Mouse (Mus musculus) heart, embryonic 15.5 days (tissue): ENCODE data around the gene Zscan20. TPM values are rescaled to one million over a fixed set of nuclear protein-coding genes. Genes with fewer than 3 reads are reported as not detected.

Experiments used
- ATAC-seq: fragments of 200-750 bp; cut with Nextera tagmentation; replicated peaks from 2 replicates; pipeline ENCODE4 v1.8.0; 2017; ENCODE audit warnings: low read depth, moderate TSS enrichment; ENCODE audit not compliant: insufficient number of reproducible peaks, insufficient read depth, low FRiP score
- H3K27ac ChIP-seq: fragments of 300-500 bp; sonication (generic); 2 replicates; pipeline ENCODE4 v1.5.1; 2015; ENCODE audit warnings: mild to moderate bottlenecking, inconsistent platforms
- H3K27me3 ChIP-seq: fragments of 300-500 bp; sonication (generic); 2 replicates; pipeline ENCODE4 v1.6.1; 2015; ENCODE audit warnings: inconsistent platforms
- H3K36me3 ChIP-seq: fragments of 300-500 bp; sonication (generic); 2 replicates; pipeline ENCODE4 v1.6.1; 2015; ENCODE audit warnings: mild to moderate bottlenecking, inconsistent platforms
- H3K4me1 ChIP-seq: fragments of 300-500 bp; sonication (generic); replicated peaks from 2 replicates; pipeline ENCODE4 v1.6.1; 2015; ENCODE audit warnings: inconsistent platforms
- H3K4me2 ChIP-seq: fragments of 300-500 bp; sonication (generic); 2 replicates; pipeline ENCODE4 v1.6.1; 2015; ENCODE audit warnings: inconsistent platforms, mild to moderate bottlenecking, moderate library complexity
- H3K4me3 ChIP-seq: fragments of 300-500 bp; sonication (generic); 2 replicates; pipeline ENCODE4 v1.5.1; 2015; ENCODE audit warnings: mild to moderate bottlenecking, inconsistent platforms
- H3K9ac ChIP-seq: fragments of 300-500 bp; sonication (generic); 2 replicates; pipeline ENCODE4 v1.6.1; 2015; ENCODE audit warnings: mild to moderate bottlenecking, inconsistent platforms
- H3K9me3 ChIP-seq: fragments of 300-500 bp; sonication (generic); replicated peaks from 2 replicates; pipeline ENCODE4 v1.6.1; 2016; ENCODE audit warnings: inconsistent platforms
- WGBS: fragments of 180-500 bp; shearing (Covaris S2); methylation state at CpG from one replicate; pipeline ENCODE4 v1.1.7; 2015; ENCODE audit warnings: mixed read lengths; 5-methylcytosine and 5-hydroxymethylcytosine counted together
- polyA plus RNA-seq: library from polyadenylated mRNA; unstranded; fragments of >200 nt; fragmentation: Nextera tagmentation; extraction: Ambion mirVana; gene quantifications from 2 replicates; pipeline ENCODE4 v1.2.1, GENCODE M21; 2015

The Zscan20 gene
- 2.4 and 3.7 TPM in 2 replicates for polyA plus RNA-seq

DNA sequence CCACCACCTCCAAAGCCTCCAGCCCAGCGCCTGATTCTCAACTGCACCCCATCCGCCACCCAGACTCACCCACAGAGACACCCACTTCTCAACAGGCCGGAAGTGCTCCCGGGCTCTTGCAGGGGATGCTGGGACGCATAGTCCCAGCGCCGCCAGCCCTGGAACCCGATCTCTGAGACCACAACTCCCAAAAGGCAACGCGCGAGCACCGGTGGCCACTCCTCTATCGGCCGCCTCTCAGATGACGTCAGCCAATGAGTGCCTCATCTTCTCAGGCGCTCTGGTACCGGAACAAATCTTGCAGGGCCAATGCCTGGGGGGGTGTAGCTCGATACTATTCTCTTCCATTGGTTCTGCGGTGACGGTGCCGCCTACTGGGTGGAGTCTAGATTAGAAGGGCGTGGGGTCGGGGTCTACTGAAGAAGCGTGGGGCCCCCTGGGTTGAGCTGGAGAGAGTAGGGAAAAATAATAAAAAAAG, at the start of gene Zscan20:
Gene Zscan20 (minus strand): TSS at position 174 of the 478 bp plus-strand sequence.
- H3K36me3 ChIP-seq, result no peaks in the 10 kb centered on the region
- ATAC-seq, result peak; percentile 98
- peak within 1 kb of the TSS; percentile 59 for H3K9ac ChIP-seq
- H3K27me3 ChIP-seq, result peaks cover 5% of the 10 kb centered on the region
- H3K9me3 ChIP-seq, result no peaks in the 10 kb centered on the region
- WGBS, result under 1% methylated on average over 24 of the region's 24 CpGs
- peak within 1 kb of the TSS; percentile 44 for H3K27ac ChIP-seq
- peak within 1 kb of the TSS; percentile 70 for H3K4me3 ChIP-seq
- H3K4me1 ChIP-seq, result peaks cover 11% of the 10 kb centered on the region
- peak within 1 kb of the TSS; percentile 68 for H3K4me2 ChIP-seq

DNA sequence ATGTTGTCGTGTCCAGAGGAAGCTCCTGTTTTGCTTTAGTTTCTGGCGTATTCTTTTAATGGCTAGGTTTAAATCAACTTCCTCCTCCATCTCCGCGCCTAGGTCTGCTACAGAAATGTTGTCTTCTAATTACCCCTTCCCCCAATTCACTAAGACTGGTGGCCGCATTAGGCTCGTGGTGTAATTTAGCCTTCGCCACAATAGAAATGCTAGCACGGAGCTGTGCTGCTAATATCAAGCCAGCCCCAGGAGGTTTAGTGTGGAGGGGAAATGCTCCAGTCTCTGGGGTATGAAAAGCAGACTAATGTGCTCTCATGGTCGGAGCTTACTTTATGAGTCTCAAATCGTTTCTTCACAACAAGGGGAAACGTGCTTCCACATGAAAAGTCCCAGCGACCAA, 45.5 kb upstream of the Zscan20 start:
- H3K4me3 ChIP-seq, result peak overlapping the region; percentile 75
- peaks cover 21% of the 10 kb centered on the region for H3K27me3 ChIP-seq
- peak overlapping the region; percentile 100 for H3K4me2 ChIP-seq
- H3K4me1 ChIP-seq, result peaks cover 15% of the 10 kb centered on the region; the same call in 1 of the 2 replicates
- peak overlapping the region; percentile 68 for H3K9ac ChIP-seq
- H3K36me3 ChIP-seq, result no peaks in the 10 kb centered on the region
- no peak overlapping the region for H3K27ac ChIP-seq
- ATAC-seq, result no peak
- no peaks in the 10 kb centered on the region for H3K9me3 ChIP-seq
- 12% methylated on average over 12 of the region's 12 CpGs for WGBS

DNA sequence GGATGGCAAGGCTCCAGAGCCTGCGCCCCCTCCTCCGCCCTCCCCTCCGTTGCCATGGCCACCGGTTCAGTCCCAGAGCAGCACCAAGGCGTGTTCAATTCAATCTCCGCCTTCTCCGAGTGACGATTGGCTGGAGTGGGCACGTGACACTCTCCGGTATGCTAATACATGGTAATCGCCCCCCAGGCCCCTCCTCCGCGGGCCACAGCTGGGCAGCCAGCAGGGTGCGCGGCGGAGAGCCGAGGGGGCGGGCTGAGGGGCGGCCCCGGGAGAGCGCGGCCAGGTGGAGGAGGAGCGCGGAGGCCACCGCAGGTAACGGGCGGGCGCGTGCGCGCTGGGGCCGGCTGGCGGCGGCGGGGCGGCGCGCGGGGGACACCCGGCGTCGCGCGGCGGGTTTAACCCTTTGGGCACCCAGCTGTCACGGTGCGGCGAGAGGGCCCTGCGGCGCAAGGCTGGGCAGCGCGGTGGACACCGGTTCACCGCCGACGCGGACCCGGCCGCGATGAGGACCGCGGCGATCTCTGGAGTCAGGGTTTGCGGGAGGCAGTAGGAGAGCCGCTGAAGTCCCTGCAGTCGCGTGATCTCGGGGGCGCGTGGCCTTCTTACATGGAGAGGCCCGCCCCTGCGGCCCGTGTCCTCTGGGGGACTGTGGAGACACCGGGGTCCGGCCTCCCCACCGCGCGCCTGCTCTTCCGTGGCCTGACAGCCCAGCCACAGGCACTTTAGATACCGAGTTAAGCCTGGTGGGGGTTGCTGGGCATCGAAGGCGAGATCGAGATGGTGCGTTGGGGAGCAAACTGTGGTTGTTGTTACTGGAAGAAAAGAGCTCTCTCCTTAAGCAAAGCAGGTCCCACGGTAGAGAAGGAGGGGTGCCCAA, 44.8 kb upstream of the Zscan20 start, which contains the start of gene Phc2:
Gene Phc2 (plus strand): TSS at position 198 of the 877 bp plus-strand sequence.
- Histone ChIP-seq H3K4me1 (peaks cover 15% of the 10 kb centered on the region; the same call in 1 of the 2 replicates), H3K4me3 (peak within 1 kb of the TSS; percentile 75), H3K4me2 (peak within 1 kb of the TSS; percentile 100), H3K9me3 (no peaks in the 10 kb centered on the region), H3K36me3 (no peaks in the 10 kb centered on the region), H3K27me3 (peaks cover 21% of the 10 kb centered on the region), H3K9ac (peak within 1 kb of the TSS; percentile 68), H3K27ac (0 out of 2 replicates have a peak within 1 kb of the TSS, but pooled peaks have one; percentile 6)
- under 1% methylated on average over 67 of the region's 85 CpGs for WGBS
- peak; percentile 91 for ATAC-seq

DNA sequence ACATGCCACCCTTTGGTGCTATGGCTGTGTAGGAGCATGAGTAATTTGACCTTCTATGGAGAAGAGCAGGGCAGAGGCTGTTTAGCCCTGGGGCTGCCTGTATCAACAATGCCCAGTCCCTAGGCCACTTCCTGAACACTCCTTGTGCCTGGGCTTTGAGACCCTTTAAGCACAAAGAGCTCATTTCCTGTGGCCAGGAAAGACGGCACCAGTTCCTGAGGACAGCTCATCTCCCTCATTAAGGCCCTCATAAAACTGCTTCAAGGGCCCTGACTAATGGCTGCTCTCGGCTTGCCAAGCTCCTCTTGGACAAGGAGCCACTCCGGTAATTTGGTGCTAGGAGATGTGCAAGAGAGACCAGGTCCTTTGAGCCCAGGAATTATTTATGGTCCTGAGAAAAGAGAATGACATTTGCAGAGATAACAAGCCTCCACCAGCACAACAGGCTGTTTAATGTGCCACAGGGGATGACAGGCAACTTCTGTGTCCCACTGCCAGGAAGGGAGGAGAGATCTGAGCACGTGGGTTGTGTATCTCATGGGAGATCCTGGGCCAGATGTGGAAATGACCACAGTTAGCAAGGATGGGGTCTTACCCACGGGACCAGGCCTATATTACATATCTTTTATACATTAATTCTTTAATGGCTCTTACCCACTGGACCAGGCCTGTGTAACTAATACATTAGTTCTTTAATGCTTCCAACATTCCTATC, 42.8 kb upstream of the Zscan20 start:
- WGBS, result 31% methylated on average over 5 of the region's 5 CpGs
- H3K27ac ChIP-seq, result 0 out of 2 replicates have a peak overlapping the region, but pooled peaks have one; percentile 7
- H3K36me3 ChIP-seq, result no peaks in the 10 kb centered on the region
- peaks cover 15% of the 10 kb centered on the region; the same call in 1 of the 2 replicates for H3K4me1 ChIP-seq
- no peak overlapping the region for H3K4me3 ChIP-seq
- H3K9me3 ChIP-seq, result no peaks in the 10 kb centered on the region
- H3K9ac ChIP-seq, result no peak overlapping the region
- ATAC-seq, result no peak
- H3K27me3 ChIP-seq, result peaks cover 21% of the 10 kb centered on the region
- H3K4me2 ChIP-seq, result no peak overlapping the region

DNA sequence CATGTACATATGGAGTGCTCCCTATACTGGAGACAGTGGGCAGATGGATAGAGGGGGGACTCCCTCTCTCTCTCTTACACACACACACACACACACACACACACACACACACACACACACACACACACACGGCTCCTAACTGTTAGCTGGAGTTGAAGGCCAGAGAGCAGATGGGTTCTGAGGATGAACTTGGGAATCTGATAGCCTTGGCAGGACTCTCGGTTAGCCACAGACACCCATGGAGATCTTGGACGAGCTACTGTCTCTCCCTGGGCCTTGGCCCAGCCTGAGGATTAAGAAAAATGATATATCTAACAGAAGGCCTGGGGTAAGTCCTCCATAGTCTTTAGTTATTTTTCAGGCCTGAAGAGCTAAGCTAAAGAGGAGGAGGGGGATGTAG, 41.6 kb upstream of the Zscan20 start:
- no peak for ATAC-seq
- H3K36me3 ChIP-seq, result no peaks in the 10 kb centered on the region
- no peaks in the 10 kb centered on the region for H3K9me3 ChIP-seq
- 66% methylated on average over 3 of the region's 3 CpGs for WGBS
- no peak overlapping the region for H3K4me3 ChIP-seq
- H3K4me1 ChIP-seq, result peaks cover 20% of the 10 kb centered on the region
- no peak overlapping the region for H3K9ac ChIP-seq
- no peak overlapping the region for H3K27ac ChIP-seq
- H3K27me3 ChIP-seq, result peaks cover 11% of the 10 kb centered on the region
- H3K4me2 ChIP-seq, result no peak overlapping the region

DNA sequence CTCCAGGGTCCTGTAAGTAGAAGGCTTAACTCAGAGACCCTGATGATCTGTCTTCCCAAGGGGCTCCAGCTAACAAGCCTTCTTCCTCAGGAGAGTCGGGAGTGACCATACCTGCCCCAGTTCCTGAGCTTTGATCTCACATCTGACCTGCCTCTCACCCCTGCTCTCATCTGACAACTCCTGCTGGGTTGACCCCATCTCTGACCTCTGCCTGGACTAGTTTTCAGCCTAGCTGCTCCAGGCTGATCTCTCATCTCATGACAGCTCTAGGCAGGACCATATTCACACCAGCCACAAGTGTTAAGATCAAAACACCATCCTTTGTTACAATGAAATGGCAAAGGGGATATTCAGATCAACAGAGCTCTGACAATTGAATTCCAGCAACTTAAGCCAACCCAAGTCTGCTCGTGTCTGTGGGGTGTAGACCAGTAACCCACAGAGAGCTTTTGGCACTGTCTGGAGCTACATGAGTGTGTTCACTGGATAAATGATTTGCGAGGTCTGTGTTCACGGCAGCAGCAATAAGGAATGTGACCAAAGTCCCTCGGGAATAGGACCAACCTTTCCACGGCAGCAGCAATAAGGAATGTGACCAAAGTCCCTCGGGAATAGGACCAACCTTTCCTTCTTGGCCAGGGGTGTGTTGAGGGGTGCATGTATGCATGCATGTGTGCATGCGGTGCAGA, 38.8 kb upstream of the Zscan20 start:
- no peak for ATAC-seq
- Histone ChIP-seq H3K27me3 (no peaks in the 10 kb centered on the region), H3K9me3 (no peaks in the 10 kb centered on the region), H3K27ac (no peak overlapping the region), H3K36me3 (no peaks in the 10 kb centered on the region), H3K4me2 (no peak overlapping the region), H3K4me1 (peaks cover 6% of the 10 kb centered on the region), H3K4me3 (no peak overlapping the region), H3K9ac (no peak overlapping the region)
- 56% methylated on average over 8 of the region's 8 CpGs for WGBS

DNA sequence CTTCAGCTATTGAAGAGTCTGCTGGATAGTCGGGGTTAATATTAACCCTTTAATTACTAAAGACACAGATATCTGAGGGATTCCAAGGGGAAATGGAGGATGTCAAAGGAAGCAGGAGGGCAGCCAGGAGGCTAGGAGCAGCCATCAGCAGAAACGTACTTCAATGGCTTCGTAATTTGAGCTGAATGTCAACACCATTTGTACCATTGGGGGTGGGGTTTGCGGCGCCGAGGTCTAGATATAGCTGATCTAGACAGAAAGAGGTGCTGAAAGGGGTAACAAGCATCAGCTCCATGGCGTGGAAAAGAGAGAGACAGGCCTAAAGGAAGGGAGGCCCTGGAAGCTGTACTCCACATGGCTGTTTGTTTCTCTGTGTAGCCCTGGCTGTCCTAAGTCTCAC, 36.9 kb upstream of the Zscan20 start:
- Histone ChIP-seq H3K36me3 (no peaks in the 10 kb centered on the region), H3K9ac (no peak overlapping the region), H3K9me3 (no peaks in the 10 kb centered on the region), H3K27me3 (no peaks in the 10 kb centered on the region), H3K4me3 (no peak overlapping the region), H3K4me2 (no peak overlapping the region), H3K27ac (no peak overlapping the region), H3K4me1 (peaks cover 14% of the 10 kb centered on the region)
- 9% methylated on average over 7 of the region's 7 CpGs for WGBS
- ATAC-seq, result no peak

DNA sequence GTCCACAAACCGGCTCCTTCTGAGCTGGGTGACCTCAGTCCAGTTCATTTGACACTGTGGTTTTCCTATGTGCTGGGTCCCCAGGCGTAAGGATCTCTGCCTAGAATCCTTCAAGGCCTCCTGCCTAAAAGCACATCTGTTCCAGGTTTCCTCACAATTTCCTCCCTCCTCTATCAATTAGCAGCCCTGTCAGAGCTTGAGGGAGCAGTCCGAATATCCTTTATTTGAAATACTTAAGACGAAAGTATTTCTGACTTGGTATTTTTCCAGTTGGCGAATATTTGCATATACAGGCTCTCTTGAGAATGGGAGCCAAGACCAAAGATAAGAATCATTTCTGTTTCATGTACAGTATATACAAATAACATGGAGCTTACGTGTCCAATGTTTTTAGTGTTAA, 36.0 kb upstream of the Zscan20 start:
- no peak for ATAC-seq
- 60% methylated on average over 6 of the region's 6 CpGs for WGBS
- Histone ChIP-seq H3K36me3 (no peaks in the 10 kb centered on the region), H3K9ac (no peak overlapping the region), H3K4me3 (no peak overlapping the region), H3K4me2 (no peak overlapping the region), H3K4me1 (peaks cover 17% of the 10 kb centered on the region), H3K27me3 (no peaks in the 10 kb centered on the region), H3K27ac (no peak overlapping the region), H3K9me3 (no peaks in the 10 kb centered on the region)

DNA sequence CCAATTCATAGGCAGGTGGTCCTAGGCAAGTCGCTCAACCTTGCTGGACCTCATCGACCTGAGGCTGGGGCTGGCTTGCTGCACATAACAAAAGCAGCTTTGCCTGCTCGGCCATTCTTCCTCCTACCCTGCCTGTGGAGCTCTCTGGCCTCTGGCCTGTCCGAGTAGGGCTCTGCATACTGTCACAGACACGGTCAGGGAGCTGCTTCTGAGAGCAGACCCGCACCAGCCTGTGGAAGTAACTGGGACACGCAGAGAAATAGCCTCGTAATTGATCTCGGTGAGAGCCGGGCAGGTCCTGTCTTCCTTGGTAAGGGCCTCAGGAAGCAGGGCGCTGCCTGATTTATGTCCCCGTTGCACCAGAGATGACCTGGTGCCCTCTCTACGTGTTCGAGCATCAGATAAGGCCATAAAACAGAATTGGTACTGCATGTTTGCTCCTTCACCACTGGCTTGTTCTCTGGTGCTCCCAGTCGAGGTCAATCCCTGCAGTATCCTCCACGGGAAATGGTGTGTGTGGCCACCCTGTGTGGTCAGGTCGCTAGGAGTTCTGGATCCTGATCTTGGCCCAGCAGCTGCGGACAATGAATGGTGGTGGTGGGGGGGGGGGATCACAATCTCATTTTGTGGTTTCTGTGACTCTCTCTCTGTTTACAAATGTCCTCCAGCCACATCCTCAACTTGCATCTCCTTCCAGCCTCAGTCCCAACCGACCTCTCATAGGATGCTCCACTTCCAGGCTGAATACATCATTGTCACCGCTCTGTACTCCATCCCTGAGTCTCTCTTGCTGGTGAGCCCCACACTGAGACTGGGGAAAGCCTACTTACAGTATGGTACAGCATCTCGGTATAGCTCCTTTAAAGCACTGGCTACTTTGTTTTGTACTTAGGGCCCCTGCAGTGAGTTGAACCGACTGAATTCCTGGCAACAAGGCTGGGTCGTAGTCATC, 32.1 kb upstream of the Zscan20 start:
- H3K27me3 ChIP-seq, result no peaks in the 10 kb centered on the region
- H3K4me1 ChIP-seq, result peaks cover 20% of the 10 kb centered on the region
- no peak overlapping the region for H3K27ac ChIP-seq
- H3K9me3 ChIP-seq, result no peaks in the 10 kb centered on the region
- WGBS, result 36% methylated on average over 23 of the region's 23 CpGs
- no peak for ATAC-seq
- H3K4me3 ChIP-seq, result no peak overlapping the region
- no peak overlapping the region for H3K4me2 ChIP-seq
- H3K9ac ChIP-seq, result no peak overlapping the region
- no peaks in the 10 kb centered on the region for H3K36me3 ChIP-seq

DNA sequence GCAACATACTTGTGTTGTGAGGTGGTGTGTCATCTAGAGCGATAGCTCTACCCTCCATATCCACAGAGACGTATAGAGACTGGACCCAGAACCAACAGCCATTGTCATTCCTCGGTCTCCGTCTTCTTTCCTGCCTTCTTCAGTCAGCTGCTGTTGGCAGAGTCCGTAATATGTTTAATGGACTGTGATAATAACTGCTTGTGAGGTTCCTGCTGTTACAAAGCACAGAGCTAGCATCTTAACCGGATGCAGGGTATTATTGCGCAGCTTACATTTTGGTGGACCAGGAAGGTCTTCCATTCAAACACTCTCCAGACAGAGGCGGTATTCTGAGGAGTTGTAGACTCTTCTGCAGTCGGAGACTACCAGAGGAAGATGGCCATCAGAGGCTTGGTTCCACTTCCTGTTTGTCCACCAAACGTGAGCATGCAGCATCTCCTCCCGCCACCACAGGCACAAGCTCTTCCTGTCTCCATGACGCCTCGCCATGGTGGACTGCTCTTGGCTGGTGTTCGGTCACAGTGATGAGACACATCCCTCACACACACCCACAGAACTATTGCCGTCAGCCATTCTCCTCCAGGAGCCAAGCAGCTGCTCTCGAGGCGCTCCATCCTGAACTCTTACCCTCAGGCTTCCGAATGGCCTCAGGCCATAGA, 28.5 kb upstream of the Zscan20 start:
- H3K9me3 ChIP-seq, result no peaks in the 10 kb centered on the region
- no peak for ATAC-seq
- peaks cover 15% of the 10 kb centered on the region for H3K4me1 ChIP-seq
- no peaks in the 10 kb centered on the region for H3K27me3 ChIP-seq
- WGBS, result 83% methylated on average over 18 of the region's 18 CpGs
- 0 out of 2 replicates have a peak overlapping the region, but pooled peaks have one; percentile 37 for H3K27ac ChIP-seq
- H3K9ac ChIP-seq, result no peak overlapping the region
- H3K4me2 ChIP-seq, result no peak overlapping the region
- H3K4me3 ChIP-seq, result no peak overlapping the region
- no peaks in the 10 kb centered on the region for H3K36me3 ChIP-seq
